Mouse (Mus musculus) large intestine, adult 2 months (tissue): Measurements from ENCODE around the gene Tmem108. TPM values are rescaled to one million over a fixed set of nuclear protein-coding genes. Genes with fewer than 3 reads are reported as not detected.

ENCODE experiments used
- polyA plus RNA-seq: library from polyadenylated mRNA; depleted of rRNA; stranded (reverse); fragments of >200 nt; gene quantifications from 2 replicates; pipeline ENCODE4 v1.2.3, GENCODE M21; 2012; rRNA removed

Tmem108 gene
- polyA plus RNA-seq, 1 experiment: 0.74 TPM

Other genes starting within 250 kb of the Tmem108 start
- gene Nphp3, start 240.7 kb upstream of the Tmem108 start, polyA plus RNA-seq: 2.3 and 3.1 TPM in 2 replicates